Mouse (Mus musculus) 416B (cell line): ENCODE measurements around the gene Gm21671.
"Not testable (repeated sequence)": the region's sequence is repeated elsewhere in the genome, so short reads cannot be mapped to it uniquely, and the experiment has no call there.

ENCODE experiments used
- DNase-seq: peaks from one replicate; pipeline ENCODE4 v3.0.0; 2011; ENCODE audit warnings: low read depth

Gene Gm21671

DNA sequence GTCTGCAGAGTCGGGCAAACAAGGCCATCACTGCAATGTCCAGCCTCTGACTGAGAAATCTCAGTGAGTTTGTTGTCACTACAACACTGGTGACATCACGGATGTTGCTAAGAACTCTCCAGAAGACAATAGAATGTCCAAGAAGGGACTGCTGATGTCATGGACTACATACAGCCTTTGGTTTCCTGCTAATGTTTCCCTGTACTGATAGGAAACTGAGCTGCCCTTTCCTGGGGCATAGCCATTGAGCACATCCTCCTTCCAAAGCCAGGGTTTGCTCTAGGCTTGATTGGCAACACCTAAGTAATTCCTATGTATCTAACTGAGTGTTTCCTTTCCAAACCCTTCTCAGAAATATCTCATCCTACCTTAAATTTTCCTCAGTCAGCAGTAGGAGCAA is at the start of gene Gm21671:
Gene Gm21671, minus strand, starts transcription at position 101 of the 400 bp plus-strand sequence.
- DNase-seq, result not testable (repeated sequence)

DNA sequence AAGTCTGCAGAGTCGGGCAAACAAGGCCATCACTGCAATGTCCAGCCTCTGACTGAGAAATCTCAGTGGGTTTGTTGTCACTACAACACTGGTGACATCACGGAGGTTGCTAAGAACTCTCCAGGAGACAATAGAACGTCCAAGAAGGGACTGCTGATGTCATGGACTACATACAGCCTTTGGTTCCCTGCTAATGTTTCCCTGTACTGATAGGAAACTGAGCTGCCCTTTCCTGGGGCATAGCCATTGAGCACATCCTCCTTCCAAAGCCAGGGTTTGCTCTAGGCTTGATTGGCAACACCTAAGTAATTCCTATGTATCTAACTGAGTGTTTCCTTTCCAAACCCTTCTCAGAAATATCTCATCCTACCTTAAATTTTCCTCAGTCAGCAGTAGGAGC is 34.3 kb upstream of the Gm21671 start, which contains the start of gene Gm21698:
Gene Gm21698, minus strand, starts transcription at position 101 of the 400 bp plus-strand sequence.
- DNase-seq, result not testable (repeated sequence)

DNA sequence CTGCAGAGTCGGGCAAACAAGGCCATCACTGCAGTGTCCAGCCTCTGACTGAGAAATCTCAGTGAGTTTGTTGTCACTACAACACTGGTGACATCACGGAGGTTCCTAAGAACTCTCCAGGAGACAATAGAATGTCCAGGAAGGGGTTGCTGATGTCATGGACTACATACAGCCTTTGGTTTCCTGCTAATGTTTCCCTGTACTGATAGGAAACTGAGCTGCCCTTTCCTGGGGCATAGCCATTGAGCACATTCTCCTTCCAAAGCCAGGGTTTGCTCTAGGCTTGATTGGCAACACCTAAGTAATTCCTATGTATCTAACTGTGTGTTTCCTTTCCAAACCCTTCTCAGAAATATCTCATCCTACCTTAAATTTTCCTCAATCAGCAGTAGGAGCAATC is 18.3 kb upstream of the Gm21671 start, which contains the start of gene Gm21680:
Gene Gm21680, minus strand, starts transcription at position 101 of the 400 bp plus-strand sequence.
- not testable (repeated sequence) for DNase-seq

DNA sequence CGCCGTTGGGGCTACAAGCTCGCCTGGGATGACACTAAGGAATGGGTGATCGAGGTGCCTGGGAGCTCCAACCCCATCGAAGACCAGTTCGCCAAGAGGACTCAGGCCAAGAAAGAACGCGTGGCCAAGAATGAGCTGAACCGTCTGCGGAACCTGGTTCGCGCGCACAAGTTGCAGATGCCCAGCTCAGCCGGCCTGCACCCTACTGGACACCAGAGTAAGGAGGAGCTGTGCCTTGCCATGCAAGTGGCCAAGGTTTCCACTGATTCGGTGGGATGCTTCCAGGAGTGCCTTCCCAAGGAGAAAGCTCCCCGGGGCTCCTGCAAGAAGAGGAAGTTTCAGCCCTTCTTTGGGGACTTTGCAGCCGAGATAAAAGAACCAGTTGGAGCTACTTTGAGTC is 2.8 kb upstream of the Gm21671 start:
- not testable (repeated sequence) for DNase-seq

DNA sequence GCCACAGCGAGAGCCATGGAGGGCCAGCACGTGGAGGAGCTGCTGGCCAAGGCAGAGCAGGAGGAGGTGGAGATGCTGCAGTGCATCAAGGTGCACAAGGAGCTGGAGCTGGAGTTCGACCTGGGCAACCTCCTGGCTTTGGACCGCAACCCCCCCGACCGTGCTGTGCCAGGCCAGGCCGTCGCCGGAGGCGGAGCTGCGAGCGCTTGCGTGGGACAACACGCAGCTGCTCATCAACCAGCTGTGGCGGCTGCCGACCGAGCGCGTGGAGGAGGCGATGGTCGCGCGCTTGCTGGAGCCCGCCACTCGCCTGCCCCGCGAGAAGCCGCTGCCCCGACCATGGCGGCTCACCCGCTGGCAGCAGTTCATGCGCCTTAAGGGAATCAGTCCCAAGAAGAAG is 2.4 kb upstream of the Gm21671 start:
- not testable (repeated sequence) for DNase-seq

DNA sequence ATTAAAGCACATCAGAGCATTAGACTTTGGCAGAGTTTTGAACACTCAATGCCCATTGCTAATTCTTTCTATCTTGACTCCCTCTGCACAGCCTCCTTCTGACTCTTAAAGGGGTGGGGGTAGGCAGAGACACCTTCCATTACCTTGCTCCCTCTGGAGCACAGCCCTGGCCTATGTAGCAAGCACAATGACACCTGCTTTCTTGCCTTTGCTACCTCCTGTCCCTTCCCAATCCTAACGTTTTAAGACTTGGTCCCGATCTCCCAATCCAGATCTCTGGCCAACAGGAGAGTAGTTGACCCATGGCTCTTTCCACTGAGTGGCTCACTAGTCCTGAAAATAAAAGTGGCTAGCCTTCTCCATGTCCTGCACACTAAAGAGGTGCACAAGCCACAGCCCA is 8.8 kb downstream of the Gm21671 start:
- not testable (repeated sequence) for DNase-seq

DNA sequence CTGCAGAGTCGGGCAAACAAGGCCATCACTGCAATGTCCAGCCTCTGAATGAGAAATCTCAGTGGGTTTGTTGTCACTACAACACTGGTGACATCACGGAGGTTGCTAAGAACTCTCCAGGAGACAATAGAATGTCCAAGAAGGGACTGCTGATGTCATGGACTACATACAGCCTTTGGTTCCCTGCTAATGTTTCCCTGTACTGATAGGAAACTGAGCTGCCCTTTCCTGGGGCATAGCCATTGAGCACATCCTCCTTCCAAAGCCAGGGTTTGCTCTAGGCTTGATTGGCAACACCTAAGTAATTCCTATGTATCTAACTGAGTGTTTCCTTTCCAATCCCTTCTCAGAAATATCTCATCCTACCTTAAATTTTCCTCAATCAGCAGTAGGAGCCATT is 11.9 kb downstream of the Gm21671 start, which contains the start of gene Gm21663:
Gene Gm21663, minus strand, starts transcription at position 101 of the 400 bp plus-strand sequence.
- not testable (repeated sequence) for DNase-seq
